Comparison of ENCODE assay signal across 11 mouse cellular contexts in the genomic region with DNA sequence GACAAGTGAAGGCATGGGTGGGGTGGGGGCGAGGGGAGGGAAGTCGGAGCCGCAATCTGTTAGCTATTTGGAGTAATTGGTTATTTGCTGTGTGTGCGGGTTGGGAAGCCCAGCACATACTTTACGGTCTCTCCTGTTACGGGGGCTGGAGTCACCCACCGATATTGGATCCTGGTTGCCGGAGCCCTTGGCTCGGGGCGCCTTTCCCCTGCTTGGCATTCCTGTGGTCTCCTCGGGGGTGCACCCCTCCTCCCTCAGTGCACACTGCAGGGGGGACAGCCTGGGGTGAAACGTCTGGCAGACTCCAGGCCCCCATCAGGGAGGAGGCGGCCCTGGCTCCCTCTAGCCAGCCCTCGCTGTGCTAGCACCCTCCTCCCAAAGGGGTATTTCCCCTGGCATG.
"Had no signal": no experiment of that assay in that cellular context is flagged by ENCODE, and none has a peak within 500 bp of the region (broad histone marks: within the 10 kb centered on the region; RNA-seq: fewer than 3 reads in every experiment).

No protein-coding gene starts in this region.

- H3K9me3 ChIP-seq: liver, embryonic 15.5 days; midbrain, embryonic 13.5 days had no signal

- H3K9ac ChIP-seq: liver, embryonic 15.5 days; midbrain, embryonic 13.5 days had no signal

- H3K36me3 ChIP-seq: liver, embryonic 15.5 days; midbrain, embryonic 13.5 days had no signal

- H3K27me3 ChIP-seq: liver, embryonic 15.5 days; midbrain, embryonic 13.5 days had no signal

- H3K27ac ChIP-seq: liver, embryonic 15.5 days; midbrain, embryonic 13.5 days had no signal

- DNase-seq: kidney, adult 8-10 months; kidney, postnatal 36 days; layer of hippocampus, adult 9-11 months; left cerebral cortex, postnatal 4 days; lung, adult 2 months; lung, postnatal 36 days; right cerebral cortex, postnatal 14 days; thymus, postnatal 36 days had no signal

- ATAC-seq: lung, postnatal 0 days; midbrain, embryonic 13.5 days had no signal

- H3K4me2 ChIP-seq: liver, embryonic 15.5 days; midbrain, embryonic 13.5 days had no signal

- H3K4me1 ChIP-seq: liver, embryonic 15.5 days; midbrain, embryonic 13.5 days had no signal

- H3K4me3 ChIP-seq: liver, embryonic 15.5 days; midbrain, embryonic 13.5 days had no signal
